12 mouse cellular contexts compared by ENCODE assay signal in genomic region chr5:34917234-34917655, GRCm38 (mm10). TPM values are rescaled to one million over a fixed set of nuclear protein-coding genes. Genes with fewer than 3 reads are reported as not detected.
DNase-seq lines count a peak whose midpoint lies in the region; ATAC-seq and TF ChIP-seq lines count a peak whose summit lies in the region.
"Had no signal": no experiment of that assay in that cellular context is flagged by ENCODE, and none has a peak within 500 bp of the region (broad histone marks: within the 10 kb centered on the region; RNA-seq: fewer than 3 reads in every experiment).

No protein-coding gene starts in this region.

- DNase-seq in layer of hippocampus, adult 2 months (ENCODE audit: low spot score in 2 of 2), result peak; percentile 29 to 62
- DNase-seq in layer of hippocampus, postnatal 36 days, result no peak
- DNase-seq in R1 (ENCODE audit: low read depth, low spot score), result peak; percentile 45
- DNase-seq in embryonic facial prominence, embryonic 11.5 days (ENCODE audit: low spot score), result peak; percentile 28
- peak; percentile 45 for DNase-seq in mesoderm, embryonic 11.5 days (ENCODE audit: low read depth, low spot score)
- no peak for DNase-seq in urinary bladder, adult 2 months (ENCODE audit: low spot score)
- no peak for DNase-seq in lung, postnatal 25 days (ENCODE audit: low spot score)
- no peak for DNase-seq in Muller cell, postnatal 12 days (ENCODE audit: inconsistent ontology term)
- DNase-seq: cerebellum, postnatal 14 days; heart, postnatal 10 days; lung, postnatal 36 days; thymus, postnatal 25 days had no signal

- no peak overlapping the region for H3K4me2 ChIP-seq in embryonic facial prominence, embryonic 11.5 days (ENCODE audit: low read depth, low read length)

- no peak for TF ChIP-seq CTCF in layer of hippocampus, adult 2 months (conservative IDR thresholded peaks at IDR 0.05)

- H3K4me1 ChIP-seq in embryonic facial prominence, embryonic 11.5 days (ENCODE audit: control insufficient read depth, insufficient read depth, low read length), result no peaks in the 10 kb centered on the region

- H3K9me3 ChIP-seq in embryonic facial prominence, embryonic 11.5 days (replicated peaks; ENCODE audit: control insufficient read depth, low read length), result no peaks in the 10 kb centered on the region

- 69% methylated on average over 10 of the region's 10 CpGs for WGBS in embryonic facial prominence, embryonic 11.5 days

- no peak overlapping the region for H3K4me3 ChIP-seq in layer of hippocampus, adult 2 months
- no peak overlapping the region for H3K4me3 ChIP-seq in embryonic facial prominence, embryonic 11.5 days (ENCODE audit: low read depth, low read length)

- no peak overlapping the region; the same call in 1 of the 2 replicates for H3K9ac ChIP-seq in embryonic facial prominence, embryonic 11.5 days (replicated peaks; ENCODE audit: low read length)

- H3K36me3 ChIP-seq in embryonic facial prominence, embryonic 11.5 days (replicated peaks; ENCODE audit: control insufficient read depth, insufficient read depth, low read depth, low read length), result no peaks in the 10 kb centered on the region

- H3K27ac ChIP-seq in layer of hippocampus, adult 2 months, result peak overlapping the region; percentile 58
- H3K27ac ChIP-seq in embryonic facial prominence, embryonic 11.5 days (replicated peaks; ENCODE audit: low read depth, low read length), result no peak overlapping the region

- H3K27me3 ChIP-seq in embryonic facial prominence, embryonic 11.5 days (ENCODE audit: control insufficient read depth, insufficient read depth, low read length), result no peaks in the 10 kb centered on the region

- no peak for ATAC-seq in embryonic facial prominence, embryonic 11.5 days (replicated peaks; ENCODE audit: insufficient number of reproducible peaks, low FRiP score, low TSS enrichment, low read depth)

RNA-seq across cellular contexts. Expression of gene Msantd1, which starts 9.4 kb away (rescaled TPM):
- 1 to 10 TPM; 6.1 to 7.0 TPM for total RNA-seq in layer of hippocampus, adult 2 months (2021)
- 1 to 10 TPM; 5.6 to 8.0 TPM for total RNA-seq in layer of hippocampus, postnatal 36 days (2021)
- 0.80 and 0.84 TPM in 2 replicates for polyA plus RNA-seq in embryonic facial prominence, embryonic 11.5 days (2014; fragmentation: Nextera tagmentation; extraction: Ambion mirVana)
- 3.3 and 3.8 TPM in 2 replicates for polyA plus RNA-seq in urinary bladder, adult 2 months (2012; rRNA removed)

RNA-seq across cellular contexts. Expression of gene Rgs12, which starts 32.0 kb away (rescaled TPM):
- 10 to 100 TPM; 43.2 to 52.5 TPM for total RNA-seq in layer of hippocampus, adult 2 months (2021)
- 10 to 100 TPM; 42.4 to 47.1 TPM for total RNA-seq in layer of hippocampus, postnatal 36 days (2021)
- polyA plus RNA-seq in embryonic facial prominence, embryonic 11.5 days (2014; fragmentation: Nextera tagmentation; extraction: Ambion mirVana), result 33.7 and 34.4 TPM in 2 replicates
- polyA plus RNA-seq in urinary bladder, adult 2 months (2012; rRNA removed), result 44.3 and 46.5 TPM in 2 replicates

Comparison
In these comparisons a context has a peak if more than half of its experiments do, and no peak if none do; other contexts are left out.
1. DNase-seq: peak in layer of hippocampus, adult 2 months (2 of 2), R1 (single experiment), embryonic facial prominence, embryonic 11.5 days (single experiment) and mesoderm, embryonic 11.5 days (single experiment); none in layer of hippocampus, postnatal 36 days (0 of 2), urinary bladder, adult 2 months (single experiment), lung, postnatal 25 days (single experiment) and Muller cell, postnatal 12 days (single experiment).